Mouse (Mus musculus) CH12.LX (cell line): ENCODE measurements at regions not wholly inside any gene's neighbourhood (a gene's known extent, or its start where the extent isn't known, plus 50 kb on each side); places are given as distances from the start of the nearest gene placed in this dataset.

Experiments
- DNase-seq: peaks from one replicate; pipeline ENCODE4 v3.0.0-alpha.2; 2013; ENCODE audit errors: extremely low read depth
- H3K27ac ChIP-seq: 2 replicates; pipeline ENCODE4 v1.5.1; 2012; ENCODE audit warnings: low read depth, mild to moderate bottlenecking, control low read depth, moderate library complexity; ENCODE audit not compliant: insufficient read depth
- H3K27me3 ChIP-seq: replicated peaks from 2 replicates; pipeline ENCODE3; 2012; ENCODE audit warnings: inconsistent platforms
- H3K36me3 ChIP-seq, 2 experiments: replicated peaks in 1 of 2; 2 replicates each; pipeline versions ENCODE3 to v1.6.1; 2012; ENCODE audit warnings: inconsistent platforms in 1 of 2, low read length in 1 of 2, mild to moderate bottlenecking in 1 of 2, mixed read lengths in 1 of 2, moderate library complexity in 1 of 2; ENCODE audit not compliant: control insufficient read depth in 1 of 2, insufficient read depth in 1 of 2
- H3K4me1 ChIP-seq, 2 experiments: 2 replicates each; pipeline ENCODE4 v1.6.1; 2012; ENCODE audit warnings: inconsistent platforms in 1 of 2, moderate library complexity in 1 of 2; ENCODE audit not compliant: insufficient read depth in 2 of 2, control insufficient read depth in 1 of 2
- H3K4me2 ChIP-seq: 2 replicates; pipeline ENCODE4 v1.6.1; 2012; ENCODE audit warnings: low read depth, mild to moderate bottlenecking, control low read depth; ENCODE audit not compliant: poor library complexity, insufficient read depth, severe bottlenecking
- H3K4me3 ChIP-seq, 3 experiments: fragments of 150-350 bp in 1 of 3; sonication (generic) in 1 of 3; replicated peaks in 1 of 3; 2 replicates each; pipeline versions ENCODE3 to v1.5.1; 2011 to 2012; ENCODE audit warnings: low read depth in 2 of 3, low read length in 2 of 3, mild to moderate bottlenecking in 2 of 3, moderate library complexity in 2 of 3, control low read depth in 1 of 3, improper control_type of control experiment in 1 of 3, inconsistent platforms in 1 of 3, mixed read lengths in 1 of 3; ENCODE audit not compliant: poor library complexity in 1 of 3
- H3K79me2 ChIP-seq: replicated peaks from 2 replicates; pipeline ENCODE4 v1.6.1; 2012; ENCODE audit warnings: mild to moderate bottlenecking, moderate library complexity; ENCODE audit not compliant: control insufficient read depth, poor library complexity, insufficient read depth, severe bottlenecking; ENCODE audit errors: extremely low read depth
- H3K9ac ChIP-seq: 2 replicates; pipeline ENCODE4 v1.6.1; 2012; ENCODE audit warnings: low read depth, mild to moderate bottlenecking, control low read depth, moderate library complexity; ENCODE audit not compliant: insufficient read depth
- H3K9me3 ChIP-seq: replicated peaks from 2 replicates; pipeline ENCODE3; 2012; ENCODE audit warnings: low read length, inconsistent platforms, mixed read lengths
- E2F4 ChIP-seq: IDR thresholded peaks from 2 replicates; pipeline ENCODE4 v1.6.1; 2011; ENCODE audit warnings: low read depth, low read length, improper control_type of control experiment; ENCODE audit not compliant: insufficient replicate concordance
- GABPA ChIP-seq: IDR thresholded peaks from 2 replicates; pipeline ENCODE4 v1.6.1; 2012; ENCODE audit warnings: low read depth, low read length, improper control_type of control experiment, inconsistent platforms; ENCODE audit not compliant: insufficient replicate concordance
- IRF4 ChIP-seq: IDR thresholded peaks from 2 replicates; pipeline ENCODE4 v1.6.1; 2014; ENCODE audit warnings: low read depth, mild to moderate bottlenecking, inconsistent platforms, low read length, improper control_type of control experiment
- JUND ChIP-seq: conservative IDR thresholded peaks from 2 replicates; pipeline ENCODE4 v1.6.1; 2011; ENCODE audit warnings: low read depth, low read length, improper control_type of control experiment
- MAX ChIP-seq: IDR thresholded peaks from 2 replicates; pipeline ENCODE4 v1.6.1; 2011; ENCODE audit warnings: low read length, improper control_type of control experiment
- MAZ ChIP-seq: IDR thresholded peaks from 2 replicates; pipeline ENCODE4 v1.6.1; 2012; ENCODE audit warnings: low read depth, mild to moderate bottlenecking, inconsistent platforms, low read length, improper control_type of control experiment, moderate library complexity
- PAX5 ChIP-seq: IDR thresholded peaks from 2 replicates; pipeline ENCODE4 v1.6.1; 2012; ENCODE audit warnings: low read length, inconsistent platforms, mixed read lengths
- POLR2AphosphoS2 ChIP-seq: IDR thresholded peaks from 2 replicates; pipeline ENCODE4 v1.6.1; 2011; ENCODE audit warnings: low read depth, low read length, improper control_type of control experiment
- SIN3A ChIP-seq: IDR thresholded peaks from 2 replicates; pipeline ENCODE4 v1.6.1; 2012; ENCODE audit warnings: low read length, improper control_type of control experiment, inconsistent platforms
- TCF12 ChIP-seq: IDR thresholded peaks from 2 replicates; pipeline ENCODE4 v1.6.1; 2014; ENCODE audit warnings: low read depth, mild to moderate bottlenecking, inconsistent platforms, low read length, improper control_type of control experiment
- USF2 ChIP-seq: conservative IDR thresholded peaks from 2 replicates; pipeline ENCODE4 v1.6.1; 2011; ENCODE audit warnings: low read depth, low read length, improper control_type of control experiment
- ZMIZ1 ChIP-seq: IDR thresholded peaks from 2 replicates; pipeline ENCODE4 v1.6.1; 2012; ENCODE audit warnings: low read depth, mild to moderate bottlenecking, inconsistent platforms, low read length, improper control_type of control experiment
- dilution Hi-C: fragments of 300-500 bp; cut with MboI; formaldehyde crosslinking; loops from 2 replicates; pipeline ENCODE4 v1.14.3; 2020; ENCODE audit warnings: low sequenced_read_pairs; ENCODE audit not compliant: extremely low pct_unique_long_range_greater_than_20kb, extremely low pct_ligation_motif_present
- in situ Hi-C: fragments of 300-500 bp; cut with MboI; formaldehyde crosslinking; loops from 3 replicates; pipeline ENCODE4 v1.14.3; 2019; ENCODE audit warnings: low sequenced_read_pairs, low pct_ligation_motif_present, low pct_unique_long_range_greater_than_20kb, mixed read lengths

GRCm38 (mm10) chr6:43914741-43915140 lies 248.7 kb upstream of the Tpk1 start:
- Histone ChIP-seq H3K36me3 (no peaks in the 10 kb centered on the region), H3K4me2 (no peak overlapping the region), H3K27ac (no peak overlapping the region), H3K9ac (no peak overlapping the region), H3K27me3 (no peaks in the 10 kb centered on the region), H3K4me3 (no peak overlapping the region), H3K79me2 (no peaks in the 10 kb centered on the region), H3K9me3 (no peaks in the 10 kb centered on the region), H3K4me1 (no peaks in the 10 kb centered on the region)
- in situ Hi-C loops (no loop called here), dilution Hi-C loops (no loop called here)
- TF ChIP-seq GABPA (no peak), USF2 (no peak), JUND (no peak), E2F4 (no peak)
- DNase-seq, result no peak

GRCm38 (mm10) chr6:43885992-43886391 lies 219.9 kb upstream of the Tpk1 start:
- Histone ChIP-seq H3K9me3 (no peaks in the 10 kb centered on the region), H3K4me3 (no peak overlapping the region), H3K36me3 (no peaks in the 10 kb centered on the region), H3K79me2 (no peaks in the 10 kb centered on the region), H3K27ac (no peak overlapping the region), H3K4me2 (no peak overlapping the region), H3K27me3 (no peaks in the 10 kb centered on the region), H3K9ac (no peak overlapping the region), H3K4me1 (peaks cover 0 to 5% of the 10 kb centered on the region in 2 experiments; a peak in 1 of 4 replicates)
- dilution Hi-C loops (no loop called here), in situ Hi-C loops (no loop called here)
- peak; percentile 14 for DNase-seq
- TF ChIP-seq POLR2AphosphoS2 (no peak), IRF4 (no peak), MAZ (no peak), SIN3A (no peak), TCF12 (no peak), PAX5 (no peak)

GRCm38 (mm10) chr6:43876711-43877110 lies 210.6 kb upstream of the Tpk1 start:
- no peak for DNase-seq
- in situ Hi-C loops, result no loop called here
- H3K4me1 ChIP-seq, result no peaks in the 10 kb centered on the region
- TF ChIP-seq MAX (no peak), MAZ (no peak), ZMIZ1 (no peak)
- TF ChIP-seq, all 38 proteins: peak for 0
- Histone ChIP-seq H3K79me2 (no peaks in the 10 kb centered on the region), H3K9me3 (no peaks in the 10 kb centered on the region), H3K9ac (no peak overlapping the region), H3K36me3 (no peaks in the 10 kb centered on the region), H3K27me3 (no peaks in the 10 kb centered on the region), H3K27ac (no peak overlapping the region), H3K4me3 (no peak overlapping the region), H3K4me2 (no peak overlapping the region)
- dilution Hi-C loops, result no loop called here
